Comparison of ENCODE assay signal across 8 mouse cellular contexts in the genomic region with DNA sequence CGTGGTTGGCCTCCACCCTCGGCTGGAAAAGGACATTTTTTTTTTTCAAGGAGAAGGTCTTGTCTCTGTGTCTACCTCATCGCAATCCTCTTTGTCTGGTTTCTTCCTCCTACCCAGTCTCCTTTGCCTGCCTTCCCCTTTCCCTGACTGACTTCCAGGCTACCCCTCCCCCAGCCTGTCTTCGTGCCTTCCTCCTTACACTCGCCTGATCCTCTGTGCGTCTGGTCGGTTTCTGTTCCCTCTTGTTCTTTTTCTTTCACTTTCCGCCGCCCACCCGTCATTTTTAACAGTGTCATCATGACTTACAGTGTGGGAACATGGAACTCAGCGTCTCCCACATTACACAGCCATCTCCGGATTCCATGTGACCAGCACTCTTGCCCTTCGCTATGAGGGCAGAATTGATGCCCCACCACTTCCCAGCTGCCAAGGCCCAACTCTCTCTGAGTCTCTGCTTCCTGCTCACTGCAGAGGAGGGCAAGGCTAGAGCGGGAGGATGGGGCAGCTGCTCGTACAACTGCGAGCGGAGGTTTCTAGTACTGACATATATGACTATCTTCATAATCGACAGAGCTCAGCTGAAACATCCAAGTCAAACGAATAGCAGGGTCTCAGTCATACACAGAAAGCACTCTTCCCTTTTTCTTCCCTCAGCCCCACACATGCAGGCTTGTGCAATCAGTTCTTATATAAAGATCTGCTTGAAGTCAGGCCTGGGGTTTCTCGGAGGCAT.
DNase-seq lines count a peak whose midpoint lies in the region; ATAC-seq lines count a peak whose summit lies in the region.

No protein-coding gene starts in this region.

- ATAC-seq in CD4-positive, CD25-positive, alpha-beta regulatory T cell, adult 4 months, result peak; percentile 79
- ATAC-seq in forebrain, embryonic 16.5 days, result no peak
- peak; percentile 86 to 87 for ATAC-seq in hematopoietic stem cell, adult 5-6 weeks (replicated peaks in 1 of 2; ENCODE audit: insufficient read depth in 1 of 2, low FRiP score in 2 of 2, low TSS enrichment in 1 of 2, low read depth in 1 of 2, poor library complexity in 2 of 2, severe bottlenecking in 2 of 2)
- peak; percentile 59 for ATAC-seq in lung, embryonic 16.5 days (ENCODE audit: low read depth)

- WGBS in forebrain, embryonic 16.5 days, result 50% methylated on average over 20 of the region's 20 CpGs
- 30% methylated on average over 20 of the region's 20 CpGs for WGBS in lung, embryonic 16.5 days

- 0 out of 2 replicates have a peak overlapping the region, but pooled peaks have one; percentile 10 for H3K4me2 ChIP-seq in forebrain, embryonic 16.5 days (ENCODE audit: low read length)
- peak overlapping the region; percentile 49 for H3K4me2 ChIP-seq in lung, embryonic 16.5 days (ENCODE audit: low read depth, low read length)

- H3K27ac ChIP-seq in forebrain, embryonic 16.5 days (ENCODE audit: low read length), result no peak overlapping the region
- H3K27ac ChIP-seq in lung, embryonic 16.5 days (ENCODE audit: low read length), result peak overlapping the region; percentile 64

- peaks cover 21% of the 10 kb centered on the region for H3K4me1 ChIP-seq in forebrain, embryonic 16.5 days (replicated peaks; ENCODE audit: control insufficient read depth, insufficient read depth, low read length)
- H3K4me1 ChIP-seq in lung, embryonic 16.5 days (replicated peaks; ENCODE audit: control insufficient read depth, insufficient read depth, low read length), result peaks cover 16% of the 10 kb centered on the region

- H3K27me3 ChIP-seq in forebrain, embryonic 16.5 days (replicated peaks; ENCODE audit: control insufficient read depth, insufficient read depth, low read length), result no peaks in the 10 kb centered on the region
- H3K27me3 ChIP-seq in lung, embryonic 16.5 days (ENCODE audit: control insufficient read depth, insufficient read depth, low read depth, low read length), result no peaks in the 10 kb centered on the region

- H3K4me3 ChIP-seq in forebrain, embryonic 16.5 days (replicated peaks; ENCODE audit: low read length), result no peak overlapping the region
- H3K4me3 ChIP-seq in lung, embryonic 16.5 days (ENCODE audit: low read length), result peak overlapping the region; percentile 32

- no peaks in the 10 kb centered on the region for H3K9me3 ChIP-seq in forebrain, embryonic 16.5 days (ENCODE audit: control insufficient read depth, low read length)
- H3K9me3 ChIP-seq in lung, embryonic 16.5 days (ENCODE audit: control insufficient read depth, low read length), result no peaks in the 10 kb centered on the region

- peak; percentile 62 for DNase-seq in MN1 (ENCODE audit: low spot score)
- DNase-seq in layer of hippocampus, postnatal 10 days (ENCODE audit: low spot score in 2 of 2), result peak; percentile 44 to 54
- DNase-seq in right cerebral cortex, postnatal 36 days (ENCODE audit: low spot score in 2 of 2), result peak; percentile 62 to 70
- DNase-seq in cerebellum, adult 11-12 months, result no peak

- H3K9ac ChIP-seq in forebrain, embryonic 16.5 days (replicated peaks; ENCODE audit: low read depth, low read length), result no peak overlapping the region
- peak overlapping the region; percentile 21 for H3K9ac ChIP-seq in lung, embryonic 16.5 days (ENCODE audit: low read length)

- no peaks in the 10 kb centered on the region for H3K36me3 ChIP-seq in forebrain, embryonic 16.5 days (ENCODE audit: control insufficient read depth, insufficient read depth)
- H3K36me3 ChIP-seq in lung, embryonic 16.5 days (ENCODE audit: control insufficient read depth, insufficient read depth, low read length), result no peaks in the 10 kb centered on the region
